Mouse (Mus musculus) left cerebral cortex, adult 11 months (tissue): ENCODE results near the gene Iqcc.

Experiments used
- DNase-seq: peaks from one replicate; pipeline ENCODE4 v3.0.0; 2022; ENCODE audit warnings: low spot score

Iqcc gene

DNA sequence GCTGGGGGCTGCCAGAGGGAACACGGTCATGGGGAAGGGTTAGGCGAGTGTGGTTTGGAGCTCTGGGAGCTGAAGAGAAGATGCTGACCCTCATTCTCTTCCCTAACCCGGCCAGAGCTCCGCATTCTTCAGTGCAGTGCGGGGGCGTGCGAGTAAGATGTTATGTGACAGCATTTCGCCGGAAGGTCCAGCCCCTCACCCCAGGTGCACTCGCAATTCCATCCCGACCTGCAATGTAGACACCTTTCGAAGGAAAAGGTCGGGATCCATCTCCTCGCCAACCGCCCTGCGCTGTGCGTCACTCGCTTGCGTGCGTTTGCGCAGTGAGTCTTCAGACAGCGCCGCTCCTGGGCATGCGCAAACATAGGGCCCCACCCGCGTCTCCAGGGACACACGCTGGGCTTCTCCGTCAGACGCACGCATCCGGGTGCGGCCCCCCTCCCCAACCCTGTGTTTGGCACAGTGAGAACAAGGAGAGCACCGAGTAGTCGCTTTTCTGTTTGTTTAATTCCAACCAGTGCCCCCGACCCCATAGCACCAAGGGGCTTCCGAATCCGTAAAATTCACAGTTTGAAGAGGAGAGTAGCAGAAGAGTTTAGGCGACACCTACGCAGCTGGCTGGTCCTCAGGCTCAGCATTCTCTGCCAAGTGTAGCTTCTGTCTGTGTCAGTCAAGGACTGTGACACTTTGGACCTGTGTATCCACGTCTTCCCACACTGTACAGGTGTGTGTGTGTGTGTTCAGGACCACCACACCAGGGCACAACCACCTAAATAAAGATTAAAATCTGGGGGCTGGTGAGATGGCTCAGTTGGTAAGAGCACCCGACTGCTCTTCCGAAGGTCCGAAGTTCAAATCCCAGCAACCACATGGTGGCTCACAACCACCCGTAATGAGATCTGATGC is at the start of gene Iqcc:
Iqcc (minus strand) TSS at position 314 of the 906 bp plus-strand sequence.
- peak; percentile 94 for DNase-seq

DNA sequence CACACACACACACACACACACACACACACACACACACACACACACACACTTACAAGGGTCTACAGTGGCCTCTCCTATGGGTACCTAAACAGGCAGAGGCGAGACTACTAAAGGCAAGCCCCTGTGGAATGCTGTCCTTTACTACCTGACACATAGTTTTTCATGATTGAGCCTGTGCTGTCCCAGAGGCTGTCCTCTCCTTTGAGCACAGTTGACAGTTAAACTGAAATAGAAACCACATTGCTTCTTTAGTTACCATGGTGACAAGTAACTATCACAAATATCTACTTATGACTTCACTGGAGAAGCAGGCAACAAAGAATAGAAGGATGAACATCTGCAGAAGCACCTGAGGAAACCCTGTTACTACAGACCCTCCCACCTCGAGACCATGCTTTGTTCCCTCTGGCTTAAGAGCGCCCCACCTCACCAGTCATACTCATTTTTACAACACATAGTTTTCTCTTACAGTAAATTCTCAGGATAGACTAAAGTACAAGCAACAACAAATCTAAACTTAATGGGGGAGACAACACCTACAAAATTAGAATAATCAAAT is 43.4 kb upstream of the Iqcc start:
- no peak for DNase-seq

DNA sequence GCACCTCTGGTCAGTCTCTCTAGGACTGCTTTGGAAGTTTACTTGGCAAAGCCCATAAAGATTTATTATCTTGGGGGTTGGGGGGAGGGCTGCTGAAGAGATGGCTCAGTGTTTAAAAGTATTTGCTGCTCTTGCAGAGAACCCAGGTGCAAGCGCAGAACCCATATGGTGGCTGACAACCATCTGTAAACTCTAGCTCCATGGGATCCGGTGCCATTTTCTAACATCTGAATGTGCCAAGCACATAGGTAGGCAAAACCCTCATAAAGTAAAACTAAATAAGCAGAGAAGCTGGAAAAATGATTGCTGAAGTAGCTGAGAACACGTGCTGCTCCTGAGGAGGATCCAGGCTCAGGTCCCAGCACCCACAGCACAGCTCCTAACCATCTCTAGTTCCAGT is 42.7 kb upstream of the Iqcc start:
- no peak for DNase-seq

DNA sequence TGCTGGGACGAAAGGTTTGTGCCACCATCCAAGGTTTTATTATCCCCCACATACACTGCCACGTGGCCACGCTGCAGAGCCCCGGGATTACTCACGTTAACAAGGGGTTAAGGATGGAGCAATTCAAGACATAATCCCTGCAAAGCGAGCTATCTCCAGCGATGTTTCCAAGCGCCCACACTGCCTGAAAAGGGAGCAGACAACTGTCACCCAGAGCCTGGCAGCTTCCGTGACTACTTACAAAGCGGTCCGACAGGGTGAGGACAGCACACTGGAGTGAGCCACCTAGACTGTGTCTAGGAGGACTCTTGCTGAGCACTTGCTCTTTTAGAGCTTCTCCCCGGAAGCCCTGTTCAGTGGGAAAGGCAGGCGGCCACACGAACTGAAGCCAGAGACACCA is 35.9 kb upstream of the Iqcc start:
- DNase-seq = no peak

DNA sequence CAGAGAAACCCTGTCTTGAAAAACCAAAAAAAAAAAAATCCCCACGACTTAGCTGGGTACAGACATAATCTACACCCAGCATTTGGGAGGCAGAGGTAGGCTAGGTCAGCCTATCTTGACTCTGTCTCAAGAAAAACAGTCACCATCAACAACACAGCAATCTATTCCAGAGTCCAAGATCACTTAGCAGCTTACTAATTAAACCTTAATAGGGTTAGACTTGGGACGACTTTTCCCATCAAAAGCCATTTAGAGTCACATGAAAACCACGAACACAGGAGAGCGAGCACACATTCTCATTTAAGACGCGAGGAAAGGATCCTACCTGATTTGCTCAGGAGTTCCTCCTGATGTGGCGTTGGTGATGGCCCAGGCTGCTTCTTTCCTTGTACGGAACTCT is 31.5 kb upstream of the Iqcc start:
- DNase-seq = no peak

DNA sequence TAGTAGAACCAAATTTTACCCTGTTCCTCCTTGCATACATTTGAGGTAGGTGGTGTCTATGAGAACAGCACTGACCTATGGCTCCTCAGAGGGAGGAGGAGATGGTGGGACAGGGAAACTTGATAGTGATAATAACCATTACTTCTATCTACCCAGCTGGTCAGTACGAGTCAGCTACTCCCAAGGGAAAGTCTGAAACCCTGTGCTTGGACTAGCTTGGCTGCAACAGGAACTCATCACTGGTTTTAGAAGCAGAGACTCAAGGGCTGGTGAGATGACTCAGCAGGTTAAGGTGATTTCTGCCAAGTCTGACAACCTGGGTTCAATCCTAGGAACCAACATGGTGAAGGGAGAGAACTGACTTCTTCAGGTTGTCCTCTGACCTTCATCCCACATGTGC is 29.8 kb upstream of the Iqcc start:
- no peak for DNase-seq

DNA sequence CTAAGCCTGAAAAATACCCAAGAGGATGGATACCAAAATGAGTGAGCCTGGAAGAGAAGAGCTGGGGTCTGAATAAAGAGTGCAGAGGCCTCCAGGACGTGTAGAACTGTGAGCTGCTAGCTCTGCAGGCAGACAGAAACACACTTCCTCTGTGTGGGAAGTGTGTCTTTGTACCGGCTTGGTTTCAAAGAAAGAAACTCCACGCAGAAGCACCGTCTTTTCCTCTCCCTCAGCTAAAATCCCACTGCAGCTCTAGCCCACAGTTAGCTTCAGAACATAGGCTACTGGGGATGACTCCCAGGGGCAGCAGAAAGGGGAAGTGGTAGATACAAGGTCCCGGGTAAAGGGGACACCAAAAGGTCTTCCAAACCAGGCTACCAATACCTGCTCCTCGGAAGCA is 26.3 kb upstream of the Iqcc start:
- no peak for DNase-seq

DNA sequence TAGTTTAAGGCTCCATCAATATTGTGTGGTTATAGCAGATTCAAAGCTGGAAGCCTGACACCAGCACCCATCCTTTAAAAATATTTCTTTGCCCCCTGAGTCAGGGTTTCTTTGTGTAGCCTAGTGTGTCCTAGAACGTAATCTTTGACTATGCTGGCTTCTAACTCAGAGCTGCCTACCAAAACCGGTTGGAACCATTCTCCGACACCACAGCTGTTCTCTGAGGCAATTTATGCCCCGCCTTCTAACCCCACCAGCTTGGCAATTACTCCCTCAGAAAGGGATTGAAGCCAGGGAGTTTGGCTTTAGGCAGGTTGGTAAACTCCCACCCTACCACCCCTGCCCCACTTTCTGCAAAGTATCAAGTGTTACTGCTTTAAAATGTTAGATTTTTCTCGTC is 22.9 kb upstream of the Iqcc start:
- DNase-seq = no peak

DNA sequence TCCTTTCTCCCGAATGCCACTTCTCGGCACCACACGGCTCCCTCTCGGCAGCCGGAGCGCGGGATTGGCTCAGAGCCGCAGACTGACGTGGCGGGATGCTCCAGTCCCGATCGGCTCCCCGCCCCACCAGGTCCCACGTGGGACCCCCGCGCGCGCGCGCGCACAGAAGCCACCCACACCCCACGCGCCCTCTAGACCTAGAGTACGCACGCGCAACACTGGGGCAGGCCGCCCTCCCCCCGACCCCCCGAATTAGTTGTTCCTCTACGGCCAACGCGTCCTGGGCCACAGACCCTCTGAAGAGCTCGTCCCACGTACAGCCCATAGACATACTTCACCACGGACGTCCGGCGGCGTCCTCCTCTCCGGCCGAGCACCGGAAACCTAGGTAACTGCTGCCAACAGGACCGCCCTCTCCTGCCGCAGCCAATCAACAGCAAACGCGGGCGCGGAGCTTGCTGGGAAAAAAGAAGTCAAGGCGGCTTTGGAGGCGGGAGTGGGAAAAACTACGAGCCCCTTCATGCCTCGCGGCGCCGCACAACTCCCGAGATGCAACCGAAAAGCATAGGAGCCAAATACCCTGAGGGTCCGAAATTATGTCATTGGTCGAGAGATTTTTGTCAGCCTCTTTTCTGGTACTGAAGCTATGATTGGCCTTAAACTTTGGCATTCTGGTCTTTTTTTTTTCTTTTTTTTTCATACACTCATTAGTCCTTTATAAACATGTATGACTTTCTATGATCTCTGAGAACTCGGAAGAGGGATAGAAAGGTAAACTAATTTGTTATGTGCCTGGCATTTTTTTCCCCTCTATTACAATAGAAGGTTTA is 22.0 kb upstream of the Iqcc start, which contains the start of gene Txlna:
Txlna (minus strand) TSS at position 428 of the 830 bp plus-strand sequence.
- DNase-seq = peak; percentile 94

DNA sequence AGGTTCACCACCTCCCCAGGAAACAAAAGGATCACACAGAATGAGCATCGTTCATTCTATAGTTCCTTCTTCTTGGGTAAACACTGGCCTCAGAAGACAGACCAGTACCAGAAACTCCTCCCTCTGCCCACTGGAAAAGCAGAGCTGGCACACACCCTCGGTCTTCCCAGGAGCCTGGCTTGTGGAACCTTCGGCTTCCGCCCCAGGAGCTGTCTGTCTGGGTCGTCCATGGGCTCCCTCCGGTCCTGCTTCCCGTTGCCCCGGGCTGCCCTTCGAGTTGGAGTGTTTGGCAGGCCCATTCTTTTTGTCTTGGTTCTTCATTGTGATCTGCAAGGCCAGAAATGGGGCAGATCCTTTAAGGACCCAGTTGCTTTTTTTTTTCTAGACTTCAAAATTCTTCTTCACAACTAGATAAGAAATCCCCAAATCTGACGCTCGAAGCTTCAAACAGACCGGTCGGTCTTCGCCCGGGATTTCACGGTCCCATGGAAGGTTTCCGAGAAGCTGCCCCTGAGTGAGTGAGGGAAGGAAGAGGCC is 21.3 kb upstream of the Iqcc start:
- DNase-seq = no peak

DNA sequence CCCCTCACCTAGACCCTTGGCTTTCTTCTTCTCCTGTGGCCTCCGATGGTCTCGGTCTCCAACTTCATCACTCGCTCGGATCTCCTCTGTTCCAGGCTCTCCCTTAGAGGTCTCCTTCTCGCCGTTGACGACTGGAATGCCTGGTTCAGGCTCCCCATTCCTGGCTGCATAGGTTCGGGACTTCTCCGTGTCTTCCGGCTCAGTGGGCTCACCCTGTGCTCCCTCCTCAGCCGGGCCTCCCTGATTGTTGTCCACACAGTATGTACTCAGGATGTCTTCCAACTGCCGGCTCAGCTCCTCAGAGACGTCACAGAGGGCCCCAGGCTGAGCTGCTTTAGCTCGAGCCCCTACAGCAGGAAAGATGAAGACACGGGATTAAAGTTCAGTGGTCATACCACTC is 20.3 kb upstream of the Iqcc start:
- no peak for DNase-seq

DNA sequence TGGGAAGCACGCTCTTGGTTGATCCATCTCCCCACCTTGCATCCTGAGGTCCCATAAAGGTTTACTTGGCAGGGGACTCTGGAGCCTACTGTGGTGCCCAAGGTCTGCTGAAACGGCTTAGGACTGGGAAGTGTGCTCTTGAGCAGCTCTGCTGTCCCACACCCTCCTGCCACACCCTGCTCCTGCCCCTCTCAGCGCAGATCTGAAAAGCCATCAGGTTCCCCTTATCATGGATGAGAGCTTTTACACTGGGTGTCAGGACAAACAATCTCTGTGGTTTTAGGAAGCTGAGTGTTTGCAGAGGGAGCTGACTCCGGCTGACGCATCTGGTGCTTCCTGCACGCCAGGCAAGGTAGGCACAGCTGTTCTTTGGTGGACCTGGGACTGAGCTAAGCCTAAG is 15.0 kb upstream of the Iqcc start:
- no peak for DNase-seq

DNA sequence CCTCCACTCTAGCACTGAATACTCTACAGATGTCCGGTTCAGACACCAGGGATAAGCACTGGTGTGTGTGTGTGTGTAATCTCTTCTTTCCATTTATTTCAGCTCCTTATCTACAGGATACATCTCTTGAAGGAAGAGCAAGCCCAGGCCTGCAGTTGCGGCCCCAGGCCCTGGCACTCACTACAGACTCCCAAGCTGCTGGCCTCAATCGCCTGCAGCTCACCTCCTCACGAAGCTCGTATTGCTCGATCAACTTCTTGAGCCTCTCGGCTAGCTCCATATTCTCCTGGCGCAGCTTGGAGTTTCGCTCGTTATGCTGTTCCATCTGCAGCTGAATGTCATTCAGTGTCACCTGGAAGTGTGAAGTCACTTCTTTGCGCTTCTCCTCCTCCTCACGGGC is 13.0 kb upstream of the Iqcc start:
- no peak for DNase-seq

DNA sequence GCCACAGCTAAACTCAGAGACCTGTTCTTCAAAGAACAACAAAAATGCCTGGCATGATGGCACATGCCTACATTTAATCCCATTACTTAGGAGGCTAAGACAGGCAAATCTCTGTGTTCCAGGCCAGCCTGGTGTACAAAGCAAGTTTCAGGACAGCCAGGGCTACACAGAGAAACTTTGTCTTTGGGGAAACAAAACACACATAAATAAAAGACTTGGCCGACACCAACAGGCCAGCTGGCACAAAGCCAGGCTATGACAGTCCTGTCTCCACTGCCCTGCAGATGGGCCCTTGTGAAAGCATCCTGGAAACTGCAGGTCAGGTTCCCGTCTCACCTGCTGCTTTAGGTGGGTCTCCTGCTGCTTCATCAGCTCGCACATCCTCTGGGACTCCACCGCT is 12.0 kb upstream of the Iqcc start:
- no peak for DNase-seq

DNA sequence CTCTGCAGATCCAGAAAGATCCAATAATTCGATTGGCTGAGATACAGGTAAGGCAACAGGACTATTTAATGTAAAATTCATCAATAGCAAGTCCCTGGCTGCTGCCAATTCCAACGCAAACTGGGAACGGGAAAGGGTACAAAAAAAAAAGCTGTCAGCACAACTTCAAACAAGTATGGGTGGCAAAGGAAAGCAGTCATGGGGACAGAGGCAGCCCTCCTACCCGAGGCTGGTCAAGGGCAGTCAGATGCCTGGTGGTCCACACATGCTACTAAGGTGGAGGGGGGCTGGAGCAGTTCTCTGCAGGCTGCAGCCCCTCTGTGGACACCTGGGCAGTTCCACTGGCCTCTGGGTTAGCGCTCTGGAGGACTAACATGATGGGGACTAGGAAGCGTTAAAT is 7.1 kb upstream of the Iqcc start:
- DNase-seq = no peak

DNA sequence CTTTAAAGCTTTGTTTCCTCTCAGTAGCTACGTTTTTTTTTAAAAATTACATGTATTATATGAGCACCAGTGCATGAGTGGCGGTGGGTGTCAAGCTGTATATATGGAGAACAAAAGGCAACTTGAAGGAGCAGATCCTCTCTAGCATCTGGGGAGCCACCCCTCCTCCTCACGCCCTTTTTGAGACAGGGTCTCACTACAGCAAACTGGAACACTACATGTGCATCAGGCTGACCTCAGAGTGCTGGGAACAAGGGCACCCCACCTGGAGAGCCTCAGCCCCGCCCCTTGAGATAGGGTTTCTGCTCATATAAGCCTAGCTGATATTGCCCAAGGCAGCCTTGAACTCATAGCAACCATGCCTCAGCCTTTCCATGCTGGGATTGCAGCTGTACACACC is 6.6 kb upstream of the Iqcc start:
- no peak for DNase-seq

DNA sequence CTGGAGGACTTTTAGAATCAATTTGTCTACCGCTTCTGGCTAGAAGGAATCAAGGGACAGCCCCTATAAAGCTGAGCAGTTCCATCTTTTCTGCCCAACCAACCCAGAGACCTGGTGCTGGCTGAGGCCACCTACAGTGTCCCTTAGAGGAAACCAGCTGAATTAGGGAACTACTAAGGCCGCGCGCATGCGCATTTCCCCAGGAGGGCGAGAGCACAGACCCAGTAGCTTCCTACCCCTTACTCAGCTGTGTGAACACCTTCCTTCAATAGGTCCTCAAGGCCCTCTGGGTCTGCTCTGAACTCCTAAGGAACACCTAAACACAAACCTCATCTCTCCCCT is 6.1 kb upstream of the Iqcc start:
- DNase-seq = no peak

DNA sequence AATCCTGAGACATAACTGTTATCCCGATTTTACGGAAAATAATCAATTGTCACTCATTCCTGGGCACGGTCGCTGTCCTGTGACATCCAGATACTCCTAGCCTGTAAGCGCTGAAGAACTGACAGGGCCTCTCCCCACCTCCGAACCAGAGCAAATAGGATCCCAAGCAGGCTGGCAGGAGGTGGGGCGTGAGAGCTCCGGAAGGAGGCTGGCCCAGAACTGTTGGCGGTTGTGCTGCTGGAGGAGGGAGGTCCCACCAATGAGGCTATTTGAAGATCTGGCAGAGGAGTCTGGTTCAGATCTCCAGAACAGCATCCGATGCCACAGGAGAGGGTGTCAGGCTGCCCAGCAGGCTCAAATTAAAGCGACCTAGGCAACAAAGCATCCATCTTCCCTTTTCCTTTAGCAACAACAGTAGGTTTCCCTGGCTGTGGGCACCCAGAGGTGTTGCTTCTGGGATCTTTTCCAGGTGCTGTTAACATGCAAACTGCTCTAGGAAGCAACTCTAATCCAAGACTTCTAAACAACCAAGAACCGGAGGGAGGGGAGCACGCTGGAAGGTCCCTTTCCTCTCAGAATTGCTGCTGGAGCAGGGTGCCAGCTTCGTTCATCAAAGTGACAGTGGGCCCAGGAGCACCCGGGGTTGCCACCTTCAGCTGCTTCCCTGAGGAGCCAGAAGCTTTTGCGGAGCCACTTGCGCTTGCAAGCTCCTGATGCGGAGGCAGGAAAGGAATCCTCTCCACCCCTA is 5.6 kb upstream of the Iqcc start:
- DNase-seq = peak; percentile 88

DNA sequence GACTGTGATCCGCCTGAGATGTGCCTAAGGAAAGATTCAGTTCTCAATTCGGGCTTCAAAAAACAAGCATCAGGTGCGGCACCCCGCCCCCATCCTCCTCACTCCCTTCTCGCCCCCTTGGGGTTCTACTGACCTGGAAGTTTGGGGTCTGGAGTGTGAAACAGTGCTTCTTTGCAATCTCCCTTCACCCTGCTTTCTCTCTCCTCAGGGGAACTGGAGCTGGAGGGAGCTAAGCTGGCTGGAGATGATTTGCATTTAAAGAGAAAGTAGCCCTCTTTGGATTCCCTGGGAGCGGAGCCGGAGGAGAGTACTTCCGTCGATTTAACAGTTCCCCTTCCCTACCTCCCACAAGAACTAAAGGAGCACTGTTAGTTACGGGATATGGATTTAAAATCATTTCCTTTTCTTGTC is 4.8 kb upstream of the Iqcc start, which contains the start of gene Ccdc28b:
Ccdc28b (minus strand) TSS at position 267 of the 411 bp plus-strand sequence.
- peak; percentile 54 for DNase-seq

DNA sequence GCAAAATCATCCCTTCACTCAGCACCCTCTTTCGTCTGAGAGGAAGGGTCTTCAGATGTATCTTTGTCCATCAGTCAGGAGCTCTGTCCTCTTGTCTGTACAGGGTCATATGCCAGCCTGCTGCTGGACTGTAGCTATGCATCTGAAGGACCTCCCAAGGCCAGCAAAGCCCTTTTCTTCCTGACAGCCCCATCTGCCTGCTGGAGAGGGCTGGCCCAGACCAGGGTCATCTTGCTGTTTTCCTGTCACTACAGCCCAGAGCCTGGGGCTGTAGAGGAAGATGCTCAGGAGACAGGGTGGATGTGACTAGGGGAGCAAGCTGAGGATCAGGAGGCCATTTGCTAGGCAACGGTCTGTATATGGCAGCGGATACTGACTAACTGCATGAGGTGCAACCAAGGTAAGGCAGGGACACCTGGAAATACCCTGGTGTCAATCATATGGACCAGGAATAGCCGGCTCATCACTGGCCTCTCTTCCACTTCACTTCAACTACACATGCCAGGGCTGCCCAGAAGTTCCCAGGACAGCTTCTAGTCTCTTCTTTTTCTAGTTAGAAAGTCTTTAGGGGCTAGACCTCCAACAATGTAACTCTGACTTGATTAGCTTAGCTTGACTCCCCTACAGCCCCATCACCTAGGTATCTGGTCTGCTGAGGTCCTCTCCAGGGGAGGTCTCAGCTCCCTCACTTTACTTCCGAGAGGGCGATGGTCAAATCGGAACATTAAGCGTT is 4.1 kb upstream of the Iqcc start:
- DNase-seq = no peak

DNA sequence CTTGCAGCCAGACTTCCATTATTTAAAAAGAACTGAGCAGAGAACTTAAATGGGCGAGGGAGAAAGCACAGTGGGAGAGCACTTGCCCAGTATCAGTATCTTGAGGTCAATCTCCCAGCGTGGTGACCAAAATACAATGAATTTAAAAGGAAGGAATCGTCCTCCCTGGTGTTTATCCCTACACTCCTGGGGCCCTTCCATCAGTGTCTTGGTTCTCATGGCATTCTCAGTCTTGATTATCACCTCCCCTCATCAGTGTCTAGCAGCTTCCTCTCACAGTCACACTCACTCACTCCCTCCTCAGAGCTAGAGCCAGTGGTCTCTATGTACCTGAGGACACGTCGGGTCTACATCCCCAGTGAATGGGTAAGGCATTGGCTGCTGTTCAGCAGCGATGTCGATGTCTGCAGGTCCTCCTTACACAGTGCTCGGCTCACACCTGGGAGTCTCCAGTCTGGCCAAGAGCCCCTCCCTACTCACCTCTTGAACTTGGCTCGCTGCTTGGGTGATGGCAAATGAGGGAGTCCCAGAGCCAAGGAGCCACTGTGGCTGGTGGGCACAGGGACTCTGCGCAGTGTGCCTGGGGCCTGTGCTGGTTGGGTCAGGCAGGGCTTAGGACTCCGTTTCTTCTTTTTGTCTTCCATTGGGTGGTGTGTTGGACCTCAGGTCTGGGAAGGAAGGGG is 3.4 kb upstream of the Iqcc start:
- no peak for DNase-seq
